Mouse (Mus musculus) G1E (cell line): ENCODE results near the gene Uts2. TPM values are rescaled to one million over a fixed set of nuclear protein-coding genes. Genes with fewer than 3 reads are reported as not detected.

Experiments used
- ATAC-seq: 2 replicates; pipeline ENCODE4 v1.8.0; 2016; ENCODE audit warnings: mild to moderate bottlenecking; ENCODE audit not compliant: insufficient number of reproducible peaks, poor library complexity, low FRiP score, severe bottlenecking; ENCODE audit errors: extremely low read depth
- DNase-seq: peaks from one replicate; pipeline ENCODE4 v3.0.0; 2012; ENCODE audit warnings: low spot score
- H3K27me3 ChIP-seq: 2 replicates; pipeline ENCODE4 v1.6.1; 2012; ENCODE audit warnings: mild to moderate bottlenecking, low read length, inconsistent platforms; ENCODE audit not compliant: insufficient read depth
- H3K36me3 ChIP-seq: replicated peaks from 2 replicates; pipeline ENCODE3; 2012; ENCODE audit warnings: mild to moderate bottlenecking, inconsistent platforms
- H3K4me1 ChIP-seq: 2 replicates; pipeline ENCODE4 v1.6.1; 2012; ENCODE audit warnings: low read depth, low read length, inconsistent platforms, mixed read lengths; ENCODE audit not compliant: insufficient read depth
- H3K4me3 ChIP-seq: 2 replicates; pipeline ENCODE4 v1.5.1; 2012; ENCODE audit warnings: low read depth, mild to moderate bottlenecking, inconsistent platforms, low read length, moderate library complexity, mixed read lengths
- H3K9me3 ChIP-seq: replicated peaks from 2 replicates; pipeline ENCODE4 v1.6.1; 2012; ENCODE audit warnings: inconsistent platforms
- CTCF ChIP-seq: IDR thresholded peaks from 2 replicates; pipeline ENCODE4 v1.5.1; 2012; ENCODE audit warnings: low read depth, low read length, inconsistent platforms, mixed read lengths
- GATA1 ChIP-seq: IDR thresholded peaks from 2 replicates; pipeline ENCODE4 v1.6.1; 2012; ENCODE audit warnings: borderline replicate concordance, low read length, inconsistent platforms, mixed read lengths
- GATA2 ChIP-seq: IDR thresholded peaks from 2 replicates; pipeline ENCODE4 v1.6.1; 2012; ENCODE audit warnings: low read depth, low read length, inconsistent platforms, borderline replicate concordance
- POLR2AphosphoS5 ChIP-seq: IDR thresholded peaks from 2 replicates; pipeline ENCODE4 v1.6.1; 2012; ENCODE audit warnings: low read depth, low read length, inconsistent platforms; ENCODE audit not compliant: insufficient replicate concordance
- TAL1 ChIP-seq: conservative IDR thresholded peaks from 2 replicates; pipeline ENCODE4 v1.6.1; 2012; ENCODE audit warnings: low read depth, low read length, inconsistent platforms, mixed read lengths
- polyA plus RNA-seq: library from polyadenylated mRNA; stranded (reverse); fragments of >175 nt; gene quantifications from 2 replicates; pipeline ENCODE4 v1.2.3, GENCODE M21; 2012
- total RNA-seq, 2 experiments: library from RNA; stranded (forward) in 1 of 2; stranded (reverse) in 1 of 2; fragments of 200-1000 nt in 1 of 2; fragments of >200 nt in 1 of 2; fragmentation: Nextera tagmentation in 1 of 2; gene quantifications; 2 replicates each; pipeline ENCODE4 v1.2.3; 2014 to 2017

The Uts2 gene
- total RNA-seq (2014; fragmentation: Nextera tagmentation) (not detected in 2 replicates), total RNA-seq (2017) (not detected in 2 replicates), polyA plus RNA-seq (not detected in 2 replicates)

GRCm38 (mm10) chr4:150996797-150997196 is at the start of gene Uts2:
Gene Uts2, plus strand, starts transcription at chr4:150997097.
- H3K9me3 ChIP-seq, result 0 out of 2 replicates have a peak, but pooled peaks cover 2% of the 10 kb centered on the region
- no peak for DNase-seq
- no peaks in the 10 kb centered on the region; the same call in 1 of the 2 replicates for H3K27me3 ChIP-seq
- H3K36me3 ChIP-seq, result no peaks in the 10 kb centered on the region
- no peak within 1 kb of the TSS for H3K4me3 ChIP-seq
- TF ChIP-seq POLR2AphosphoS5 (no peak), TAL1 (no peak), GATA1 (no peak), GATA2 (no peak), CTCF (no peak)
- no peaks in the 10 kb centered on the region for H3K4me1 ChIP-seq
- no peak for ATAC-seq

DNA sequence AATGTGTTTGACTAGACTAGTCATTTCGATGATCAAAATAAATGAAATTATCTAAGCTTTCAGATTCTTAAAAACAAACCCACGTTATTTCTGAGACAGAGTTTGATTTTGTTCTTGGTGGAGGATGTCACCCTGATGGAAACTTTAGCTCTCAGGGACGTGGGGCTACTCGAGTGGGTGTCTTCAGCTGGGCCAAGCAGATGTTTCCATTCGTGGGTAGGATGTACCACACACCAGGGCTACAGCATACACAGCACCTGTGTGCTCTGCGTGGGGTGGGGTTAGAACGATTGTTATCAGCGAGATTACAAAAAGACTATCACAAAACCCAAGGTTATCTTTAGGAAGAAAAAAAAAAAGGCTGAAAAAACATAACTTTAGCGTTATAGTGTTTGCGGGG is 45.9 kb upstream of the Uts2 start:
- Histone ChIP-seq H3K9me3 (no peaks in the 10 kb centered on the region), H3K27me3 (peaks cover 23% of the 10 kb centered on the region), H3K36me3 (no peaks in the 10 kb centered on the region), H3K4me3 (no peak overlapping the region), H3K4me1 (no peaks in the 10 kb centered on the region)
- DNase-seq, result no peak
- TF ChIP-seq TAL1, result no peak
- no peak; the same call in 1 of the 2 replicates for ATAC-seq

- H3K4me3 ChIP-seq, result no peak overlapping the region
- no peaks in the 10 kb centered on the region for H3K9me3 ChIP-seq
- peaks cover 14% of the 10 kb centered on the region for H3K27me3 ChIP-seq
- ATAC-seq (no peak), DNase-seq (no peak)
- no peaks in the 10 kb centered on the region for H3K36me3 ChIP-seq
- no peaks in the 10 kb centered on the region for H3K4me1 ChIP-seq
- no peak for TF ChIP-seq TAL1
Observed at GRCm38 (mm10) chr4:150956369-150957105, 40.4 kb upstream of the Uts2 start.

DNA sequence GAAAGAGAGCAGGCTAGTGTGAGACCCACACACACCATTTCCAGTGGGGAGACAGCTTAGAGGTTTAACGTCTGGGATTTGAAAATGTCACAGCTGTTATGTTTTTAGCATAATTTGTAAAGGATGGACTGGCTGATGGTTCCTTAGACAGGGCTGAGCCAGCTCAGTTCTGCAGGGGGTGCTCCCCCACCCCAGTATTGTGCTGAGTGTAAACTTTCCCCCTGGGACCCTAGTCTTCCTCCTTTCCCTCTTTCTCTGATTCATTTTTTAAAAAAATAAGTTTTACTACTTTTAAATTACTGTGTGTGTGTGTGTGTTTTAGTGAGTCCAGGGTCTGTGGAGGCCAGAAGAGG is 39.8 kb upstream of the Uts2 start:
- ATAC-seq (no peak), DNase-seq (no peak)
- no peak for TF ChIP-seq GATA1
- no peak for TF ChIP-seq POLR2AphosphoS5
- no peak for TF ChIP-seq CTCF
- TF ChIP-seq TAL1, result no peak
- no peak for TF ChIP-seq GATA2
- Histone ChIP-seq H3K27me3 (peaks cover 14% of the 10 kb centered on the region), H3K9me3 (no peaks in the 10 kb centered on the region), H3K4me3 (no peak overlapping the region), H3K4me1 (no peaks in the 10 kb centered on the region), H3K36me3 (no peaks in the 10 kb centered on the region)

DNA sequence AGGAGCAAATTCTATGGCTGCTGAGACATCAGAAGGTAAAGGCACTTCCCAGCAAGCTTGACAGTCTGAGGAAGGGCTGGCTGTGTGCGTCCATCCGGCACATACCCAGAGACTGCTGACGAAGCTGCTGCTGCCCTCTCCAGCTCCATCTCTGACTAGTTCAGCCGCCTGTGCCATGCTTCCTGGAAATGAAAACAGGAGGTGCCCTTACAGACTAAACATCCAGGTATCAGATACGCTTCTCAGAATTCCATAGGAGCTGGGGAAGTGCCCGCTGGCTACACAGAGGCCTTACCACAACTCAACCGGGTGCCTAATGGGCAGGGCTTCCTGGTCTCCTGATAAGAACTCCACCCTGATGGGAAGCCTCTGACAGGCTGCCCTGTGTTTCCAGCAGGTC is 38.4 kb upstream of the Uts2 start:
- no peaks in the 10 kb centered on the region for H3K36me3 ChIP-seq
- H3K27me3 ChIP-seq, result peaks cover 17% of the 10 kb centered on the region
- no peak overlapping the region for H3K4me3 ChIP-seq
- no peaks in the 10 kb centered on the region for H3K4me1 ChIP-seq
- DNase-seq, result no peak
- no peak for ATAC-seq
- TF ChIP-seq POLR2AphosphoS5, result no peak
- no peak for TF ChIP-seq GATA1
- TF ChIP-seq TAL1, result no peak
- no peak for TF ChIP-seq CTCF
- H3K9me3 ChIP-seq, result no peaks in the 10 kb centered on the region

DNA sequence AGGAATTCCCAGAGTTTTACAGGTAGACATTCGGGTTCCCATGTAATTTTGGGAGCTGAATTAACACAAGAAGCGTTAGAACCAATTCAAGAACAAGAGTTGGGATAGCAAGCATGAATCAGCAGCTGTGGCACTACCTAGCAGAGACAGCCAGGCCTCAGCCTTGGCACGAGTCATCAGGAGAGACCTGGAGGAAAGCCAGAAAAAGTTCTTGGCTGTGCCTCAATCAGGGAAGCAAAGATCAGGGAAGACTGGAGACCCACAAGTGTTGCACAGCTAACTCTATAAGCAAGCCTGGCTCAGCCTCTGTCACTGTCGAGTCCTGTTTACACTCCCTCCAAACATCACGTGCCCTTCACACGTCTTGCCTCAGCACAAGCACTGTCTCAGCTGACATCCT is 34.7 kb upstream of the Uts2 start:
- Histone ChIP-seq H3K4me1 (no peaks in the 10 kb centered on the region), H3K9me3 (no peaks in the 10 kb centered on the region), H3K27me3 (peaks cover 7% of the 10 kb centered on the region), H3K4me3 (no peak overlapping the region), H3K36me3 (no peaks in the 10 kb centered on the region)
- no peak for TF ChIP-seq TAL1
- no peak for TF ChIP-seq GATA1
- ATAC-seq (no peak), DNase-seq (no peak)

DNA sequence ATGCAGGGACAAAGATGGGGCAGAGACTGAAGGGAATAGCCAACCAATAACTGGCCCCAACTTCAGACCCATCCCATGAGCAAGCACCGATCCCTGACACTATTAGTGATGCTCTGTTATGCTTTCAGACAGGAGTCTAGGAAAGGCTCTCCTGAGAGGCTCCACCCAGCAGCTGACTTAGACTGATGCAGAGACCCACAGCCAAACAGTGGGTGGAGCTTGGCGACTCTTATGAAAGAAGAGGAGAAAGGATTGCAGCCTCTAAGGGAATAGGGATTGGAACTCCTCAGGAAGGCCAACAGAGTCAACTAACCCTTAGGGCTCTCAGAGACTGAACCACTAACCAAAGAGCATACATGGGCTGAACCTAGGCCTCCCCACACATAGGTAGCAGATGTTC is 33.2 kb upstream of the Uts2 start:
- TF ChIP-seq CTCF (no peak), TAL1 (no peak), GATA2 (no peak), GATA1 (no peak), POLR2AphosphoS5 (no peak)
- ATAC-seq (no peak), DNase-seq (no peak)
- H3K36me3 ChIP-seq, result no peaks in the 10 kb centered on the region
- H3K4me3 ChIP-seq, result no peak overlapping the region
- no peaks in the 10 kb centered on the region for H3K9me3 ChIP-seq
- peaks cover 4% of the 10 kb centered on the region; the same call in 1 of the 2 replicates for H3K27me3 ChIP-seq
- no peaks in the 10 kb centered on the region for H3K4me1 ChIP-seq
